Mouse (Mus musculus) liver, embryonic 11.5 days (tissue): ENCODE data around the gene Tnip2. TPM values are rescaled to one million over a fixed set of nuclear protein-coding genes. Genes with fewer than 3 reads are reported as not detected.

Source experiments
- ATAC-seq: fragments of 200-750 bp; cut with Nextera tagmentation; replicated peaks from 2 replicates; pipeline ENCODE4 v1.8.0; 2017; ENCODE audit warnings: moderate number of reproducible peaks, mild to moderate bottlenecking, moderate TSS enrichment, moderate library complexity; ENCODE audit not compliant: low FRiP score
- DNase-seq: peaks from one replicate; pipeline ENCODE4 v3.0.0-alpha.2; 2017; ENCODE audit warnings: low spot score
- H3K27ac ChIP-seq: fragments of 300-500 bp; sonication (generic); 2 replicates; pipeline ENCODE4 v1.5.1; 2014; ENCODE audit warnings: mild to moderate bottlenecking, low read depth, low read length, control low read depth
- H3K27me3 ChIP-seq: fragments of 300-500 bp; sonication (generic); replicated peaks from 2 replicates; pipeline ENCODE4 v1.6.1; 2014; ENCODE audit warnings: low read length, mixed read lengths; ENCODE audit not compliant: control insufficient read depth, insufficient read depth
- H3K36me3 ChIP-seq: fragments of 300-500 bp; sonication (generic); 2 replicates; pipeline ENCODE4 v1.6.1; 2014; ENCODE audit warnings: mild to moderate bottlenecking, low read length, moderate library complexity, mixed read lengths; ENCODE audit not compliant: control insufficient read depth, insufficient read depth
- H3K4me1 ChIP-seq: fragments of 300-500 bp; sonication (generic); replicated peaks from 2 replicates; pipeline ENCODE4 v1.6.1; 2014; ENCODE audit warnings: low read length, mixed read lengths; ENCODE audit not compliant: control insufficient read depth, insufficient read depth
- H3K4me2 ChIP-seq: fragments of 300-500 bp; sonication (generic); 2 replicates; pipeline ENCODE4 v1.6.1; 2014; ENCODE audit warnings: mild to moderate bottlenecking, control low read depth, moderate library complexity
- H3K4me3 ChIP-seq: fragments of 300-500 bp; sonication (generic); 2 replicates; pipeline ENCODE4 v1.5.1; 2014; ENCODE audit warnings: low read depth, low read length, control low read depth
- H3K9ac ChIP-seq: fragments of 300-500 bp; sonication (generic); 2 replicates; pipeline ENCODE4 v1.6.1; 2014; ENCODE audit warnings: low read depth, low read length, control low read depth
- H3K9me3 ChIP-seq: fragments of 300-500 bp; sonication (generic); 2 replicates; pipeline ENCODE4 v1.6.1; 2016; ENCODE audit warnings: low read length, inconsistent platforms, mixed read lengths; ENCODE audit not compliant: control insufficient read depth
- whole genome bisulfite sequencing: fragments of 180-500 bp; shearing (Covaris S2); extraction: QIAGEN DNeasy Blood & Tissue Kit; methylation state at CpG from one replicate; pipeline ENCODE4 v1.1.7; 2014; 5-methylcytosine and 5-hydroxymethylcytosine counted together
- polyA plus RNA-seq: library from polyadenylated mRNA; unstranded; fragments of >200 nt; fragmentation: Nextera tagmentation; extraction: Ambion mirVana; gene quantifications from 2 replicates; pipeline ENCODE4 v1.2.1, GENCODE M21; 2014

The Tnip2 gene
- polyA plus RNA-seq, 1 experiment from 2014 or later, result 12.8 TPM

DNA sequence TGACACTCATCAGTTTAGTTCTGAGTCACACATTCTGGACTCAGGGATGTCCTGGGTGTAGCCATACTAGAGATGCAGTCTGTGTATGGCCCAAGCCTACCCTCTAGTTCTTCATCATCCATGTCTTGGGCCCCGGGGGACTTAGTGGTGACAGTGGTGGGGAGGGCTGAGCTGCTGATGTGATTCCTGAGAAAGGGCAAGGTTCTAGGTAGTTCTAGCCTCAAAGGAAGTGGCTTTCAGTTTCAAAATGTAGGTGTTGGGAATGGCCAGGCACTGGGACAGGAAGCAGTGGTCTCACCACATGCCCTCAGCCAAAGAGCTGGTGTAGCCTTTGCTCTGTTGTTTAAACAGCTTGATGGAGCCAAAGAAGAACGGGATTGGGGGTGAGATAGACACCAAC is 25.3 kb upstream of the Tnip2 start:
- DNase-seq (no peak), ATAC-seq (no peak)
- H3K27ac ChIP-seq, result no peak overlapping the region
- H3K27me3 ChIP-seq, result no peaks in the 10 kb centered on the region
- no peak overlapping the region for H3K9ac ChIP-seq
- H3K36me3 ChIP-seq, result no peaks in the 10 kb centered on the region
- no peak overlapping the region for H3K4me3 ChIP-seq
- H3K4me2 ChIP-seq, result no peak overlapping the region
- 74% methylated on average over 2 of the region's 2 CpGs for WGBS
- peaks cover 6% of the 10 kb centered on the region; the same call in 1 of the 2 replicates for H3K4me1 ChIP-seq
- H3K9me3 ChIP-seq, result no peaks in the 10 kb centered on the region

DNA sequence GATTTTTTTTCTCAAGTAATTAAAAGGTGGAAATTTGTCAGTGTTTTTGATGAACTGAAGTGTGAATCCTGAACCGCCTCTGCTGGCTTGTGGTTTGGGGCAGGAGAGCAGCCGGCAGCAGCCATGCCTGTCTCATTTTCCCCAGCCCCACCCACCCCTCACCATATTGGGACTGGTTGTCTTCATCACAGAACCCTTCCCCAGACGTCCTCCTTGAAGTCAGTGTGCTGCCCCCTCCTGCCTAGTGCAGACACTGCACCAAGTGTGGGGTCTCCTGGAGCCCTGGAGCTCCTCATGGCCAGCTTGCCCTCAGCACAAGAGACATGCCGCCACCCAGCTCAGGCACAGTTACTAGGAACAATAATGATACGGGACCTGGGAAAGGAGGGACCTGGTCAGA is 24.7 kb upstream of the Tnip2 start:
- DNase-seq (no peak), ATAC-seq (0 out of 2 replicates have a peak, but pooled peaks have one; percentile 27)
- WGBS, result 34% methylated on average over 5 of the region's 5 CpGs

DNA sequence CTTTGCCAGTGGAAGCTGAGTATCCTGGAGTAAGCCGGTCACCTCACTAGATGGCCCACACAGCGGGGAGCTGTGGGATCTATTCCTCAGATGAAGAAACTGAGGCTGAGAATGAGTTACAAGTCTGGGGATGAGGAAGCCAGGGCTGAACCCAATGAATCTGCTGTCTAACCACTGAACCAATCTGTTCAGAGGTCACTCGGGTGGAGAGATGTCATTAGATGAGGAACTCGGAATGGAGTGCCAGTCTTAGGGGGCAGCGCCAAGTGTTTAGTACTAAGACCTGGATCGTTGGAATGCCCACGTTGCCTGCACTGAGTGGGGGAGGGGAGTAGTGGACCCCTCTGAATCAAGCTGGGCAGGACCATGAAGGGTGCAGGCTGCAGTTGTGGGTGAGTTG is 24.3 kb upstream of the Tnip2 start:
- Histone ChIP-seq H3K4me2 (no peak overlapping the region), H3K9me3 (no peaks in the 10 kb centered on the region), H3K27me3 (no peaks in the 10 kb centered on the region), H3K9ac (no peak overlapping the region), H3K27ac (no peak overlapping the region), H3K4me3 (no peak overlapping the region), H3K36me3 (no peaks in the 10 kb centered on the region), H3K4me1 (0 out of 2 replicates have a peak, but pooled peaks cover 3% of the 10 kb centered on the region)
- WGBS, result 64% methylated on average over 7 of the region's 7 CpGs
- ATAC-seq (no peak), DNase-seq (no peak)

More for the DNA sequence above, 24.7 kb upstream of the Tnip2 start:
- Histone ChIP-seq H3K27ac (no peak overlapping the region), H3K36me3 (no peaks in the 10 kb centered on the region), H3K4me2 (no peak overlapping the region), H3K27me3 (no peaks in the 10 kb centered on the region), H3K4me3 (no peak overlapping the region), H3K4me1 (0 out of 2 replicates have a peak, but pooled peaks cover 6% of the 10 kb centered on the region), H3K9me3 (no peaks in the 10 kb centered on the region), H3K9ac (no peak overlapping the region)

DNA sequence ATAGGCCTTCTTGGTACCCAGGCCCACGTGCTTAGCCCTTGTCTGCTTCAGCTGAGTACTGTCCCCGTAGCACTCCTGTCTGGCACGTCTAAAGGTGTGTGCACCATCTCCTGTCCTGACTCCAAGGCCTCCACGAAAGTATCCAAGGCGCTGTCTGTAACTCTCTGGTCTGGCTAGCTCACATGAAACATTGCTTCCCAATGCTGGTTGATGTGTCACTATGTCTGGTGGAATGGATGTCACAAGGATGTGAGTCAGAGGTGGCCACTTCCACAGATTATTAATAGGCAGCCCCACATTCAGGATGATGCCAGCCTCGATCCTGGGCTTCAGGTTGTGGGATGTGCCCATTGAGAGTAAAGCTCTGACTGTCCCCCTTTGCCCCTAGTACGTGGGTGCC is 22.0 kb upstream of the Tnip2 start:
- Histone ChIP-seq H3K9me3 (no peaks in the 10 kb centered on the region), H3K27ac (no peak overlapping the region), H3K4me1 (peaks cover 3% of the 10 kb centered on the region; the same call in 1 of the 2 replicates), H3K36me3 (no peaks in the 10 kb centered on the region), H3K9ac (no peak overlapping the region), H3K27me3 (no peaks in the 10 kb centered on the region), H3K4me3 (no peak overlapping the region), H3K4me2 (no peak overlapping the region)
- ATAC-seq, result no peak
- DNase-seq, result no peak
- WGBS, result 73% methylated on average over 7 of the region's 7 CpGs

DNA sequence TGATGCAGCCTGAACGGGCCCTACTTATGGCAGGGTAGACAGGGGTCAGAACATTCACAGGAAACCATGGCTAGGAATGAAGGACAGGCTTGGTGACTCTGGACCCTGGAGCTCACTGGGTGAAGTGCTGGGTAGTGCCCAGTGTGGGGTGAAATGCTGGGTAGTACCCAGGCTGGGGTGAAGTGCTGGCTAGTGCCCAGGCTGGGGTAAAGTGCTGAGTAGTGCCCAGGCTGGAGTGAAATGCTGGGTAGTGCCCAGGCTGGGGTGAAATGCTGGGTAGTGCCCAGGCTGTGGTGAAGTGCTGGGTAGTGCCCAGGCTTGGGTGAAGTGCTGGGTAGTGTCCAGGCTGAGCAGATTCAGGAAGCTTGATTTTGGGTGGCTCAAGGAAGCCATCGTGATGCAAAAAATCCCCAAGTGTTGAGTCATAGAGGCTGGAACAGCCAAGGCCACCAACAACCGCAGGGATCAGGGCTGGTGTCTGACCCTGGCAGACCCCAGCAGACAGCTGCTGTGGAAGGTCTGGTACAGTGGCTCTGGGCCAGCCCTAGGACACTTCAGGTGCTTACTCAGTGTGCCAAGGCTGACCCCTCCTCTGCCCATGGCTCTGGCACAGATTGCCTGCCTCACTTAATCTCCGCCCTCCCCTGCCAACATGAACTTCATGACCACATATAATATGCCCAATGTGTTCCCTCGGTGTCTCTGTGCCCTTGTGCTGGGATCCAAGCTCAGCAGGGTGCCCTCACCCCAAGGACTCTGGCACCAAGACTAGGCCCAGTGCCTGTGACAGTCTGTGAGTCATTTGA is 21.2 kb upstream of the Tnip2 start:
- no peaks in the 10 kb centered on the region for H3K9me3 ChIP-seq
- peaks cover 7% of the 10 kb centered on the region; the same call in 1 of the 2 replicates for H3K4me1 ChIP-seq

DNA sequence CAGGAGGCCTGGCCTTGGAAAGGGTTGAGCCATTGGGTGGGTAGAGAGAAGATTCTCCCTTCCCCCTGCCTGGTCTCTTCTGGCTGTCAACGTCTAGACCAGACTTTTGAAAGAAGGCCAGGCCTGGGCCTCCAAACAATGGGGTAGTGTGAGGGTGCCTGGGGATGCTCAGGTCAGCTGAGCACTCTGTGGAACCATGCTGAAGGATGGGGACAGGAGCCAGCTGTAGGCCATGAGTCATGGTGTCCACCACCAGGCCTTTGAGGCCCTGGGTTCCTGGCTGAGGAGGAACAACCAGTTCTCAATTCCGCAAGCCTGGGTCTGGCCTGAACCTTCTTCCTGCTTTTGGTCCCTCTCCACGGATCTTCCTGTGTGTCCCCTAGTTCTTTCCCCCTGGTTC is 20.0 kb upstream of the Tnip2 start:
- Histone ChIP-seq H3K4me1 (peaks cover 7% of the 10 kb centered on the region; the same call in 1 of the 2 replicates), H3K27ac (no peak overlapping the region), H3K36me3 (no peaks in the 10 kb centered on the region), H3K9me3 (no peaks in the 10 kb centered on the region), H3K27me3 (no peaks in the 10 kb centered on the region), H3K4me2 (no peak overlapping the region), H3K4me3 (no peak overlapping the region), H3K9ac (no peak overlapping the region)
- no peak for ATAC-seq
- no peak for DNase-seq
- 57% methylated on average over 3 of the region's 3 CpGs for WGBS

More for the DNA sequence above, 21.2 kb upstream of the Tnip2 start:
- Histone ChIP-seq H3K36me3 (no peaks in the 10 kb centered on the region), H3K27ac (no peak overlapping the region), H3K4me3 (no peak overlapping the region), H3K9ac (no peak overlapping the region), H3K4me2 (no peak overlapping the region), H3K27me3 (no peaks in the 10 kb centered on the region)
- ATAC-seq (no peak), DNase-seq (no peak)
- WGBS, result 81% methylated on average over 5 of the region's 5 CpGs

DNA sequence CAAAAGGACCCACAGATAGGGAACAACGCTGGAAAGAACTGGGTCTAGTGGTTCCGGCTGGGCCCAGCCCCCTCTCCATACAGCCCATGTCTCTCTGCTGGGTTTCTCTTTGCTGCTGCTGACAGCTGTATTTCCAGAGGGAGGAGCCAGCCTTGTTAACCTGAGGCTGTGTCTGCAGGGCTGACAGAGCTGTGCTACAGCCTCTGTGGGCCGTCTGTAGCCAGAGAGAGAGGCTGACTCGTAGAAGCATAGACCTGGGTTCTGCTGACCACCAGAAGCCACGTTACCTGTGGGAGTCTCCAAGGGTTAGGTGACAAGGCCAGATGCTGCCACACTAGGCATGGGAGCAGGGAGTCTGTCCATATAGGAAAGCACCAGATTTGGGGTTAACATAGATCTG is 19.3 kb upstream of the Tnip2 start:
- ATAC-seq, result no peak
- Histone ChIP-seq H3K4me3 (no peak overlapping the region), H3K4me2 (no peak overlapping the region), H3K27ac (no peak overlapping the region), H3K4me1 (peaks cover 7% of the 10 kb centered on the region; the same call in 1 of the 2 replicates), H3K27me3 (no peaks in the 10 kb centered on the region), H3K9me3 (no peaks in the 10 kb centered on the region), H3K9ac (no peak overlapping the region), H3K36me3 (no peaks in the 10 kb centered on the region)
- no peak for DNase-seq
- 75% methylated on average over 5 of the region's 5 CpGs for WGBS

DNA sequence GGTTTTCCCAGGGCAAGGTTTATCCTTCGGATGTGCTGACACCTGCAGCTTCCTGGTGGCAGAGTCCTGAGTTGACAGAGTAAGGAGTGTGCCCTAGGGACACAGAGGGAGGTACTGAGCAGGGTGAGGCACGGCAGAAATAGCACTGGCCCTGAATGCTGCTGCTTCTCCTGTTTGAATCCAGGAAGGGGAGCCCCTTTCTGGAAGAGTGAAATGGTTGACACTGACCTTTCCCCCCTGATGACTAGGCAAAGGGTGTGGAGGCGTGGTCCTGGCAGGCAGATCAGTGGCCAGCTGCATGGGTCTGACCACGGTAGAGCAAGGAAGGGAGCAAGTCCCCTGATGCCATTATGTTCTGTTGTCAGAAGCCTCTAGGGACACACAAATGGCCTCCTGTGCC is 16.9 kb upstream of the Tnip2 start:
- Histone ChIP-seq H3K4me2 (no peak overlapping the region), H3K9me3 (no peaks in the 10 kb centered on the region), H3K4me3 (no peak overlapping the region), H3K27me3 (no peaks in the 10 kb centered on the region; the same call in 1 of the 2 replicates), H3K36me3 (no peaks in the 10 kb centered on the region), H3K4me1 (peaks cover 18% of the 10 kb centered on the region), H3K27ac (no peak overlapping the region), H3K9ac (no peak overlapping the region)
- ATAC-seq, result no peak
- no peak for DNase-seq
- 38% methylated on average over 4 of the region's 4 CpGs for WGBS

DNA sequence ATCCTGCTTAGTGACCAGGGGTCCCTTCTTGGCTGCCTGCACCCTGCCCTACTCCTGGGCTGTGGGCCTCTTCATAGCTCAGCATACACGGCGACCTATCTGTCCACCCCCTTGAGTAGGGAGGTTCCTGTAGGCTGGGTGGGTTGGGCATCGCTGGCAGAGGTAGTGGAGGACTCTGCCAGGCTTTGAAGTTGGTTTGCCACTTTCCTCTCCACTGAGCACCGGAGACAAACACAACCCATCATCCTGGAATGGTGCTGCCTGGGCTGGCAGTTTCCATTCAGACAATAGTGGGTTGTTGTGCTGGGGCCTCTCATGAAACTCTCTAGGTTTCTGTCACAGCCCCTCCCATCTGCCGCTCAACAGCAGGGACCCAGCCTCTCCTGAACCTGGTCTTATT is 16.3 kb upstream of the Tnip2 start:
- Histone ChIP-seq H3K36me3 (no peaks in the 10 kb centered on the region), H3K27me3 (no peaks in the 10 kb centered on the region; the same call in 1 of the 2 replicates), H3K4me1 (peaks cover 18% of the 10 kb centered on the region), H3K9ac (no peak overlapping the region), H3K27ac (no peak overlapping the region), H3K4me2 (no peak overlapping the region), H3K9me3 (no peaks in the 10 kb centered on the region), H3K4me3 (no peak overlapping the region)
- WGBS, result 75% methylated on average over 5 of the region's 5 CpGs
- DNase-seq (no peak), ATAC-seq (no peak)
